Mouse (Mus musculus) megakaryocyte-erythroid progenitor cell, adult 5-6 weeks (primary cell): Measurements from ENCODE around the gene Olfr323. TPM values are rescaled to one million over a fixed set of nuclear protein-coding genes. Genes with fewer than 3 reads are reported as not detected.

Experiments
- ATAC-seq: replicated peaks from 2 replicates; pipeline ENCODE4 v1.8.0; 2016; ENCODE audit warnings: mild to moderate bottlenecking, inconsistent platforms; ENCODE audit not compliant: severe bottlenecking, poor library complexity, low FRiP score, low TSS enrichment
- total RNA-seq, 2 experiments: library from RNA; stranded (forward) in 1 of 2; stranded (reverse) in 1 of 2; fragments of 200-1000, 215-1000 nt in 1 of 2; fragments of >200 nt in 1 of 2; fragmentation: Nextera tagmentation in 1 of 2; gene quantifications; 2 replicates each; pipeline ENCODE4 v1.2.3; 2014 to 2017

Gene Olfr323
- total RNA-seq, 2 experiments from 2014 or later, result not detected

DNA sequence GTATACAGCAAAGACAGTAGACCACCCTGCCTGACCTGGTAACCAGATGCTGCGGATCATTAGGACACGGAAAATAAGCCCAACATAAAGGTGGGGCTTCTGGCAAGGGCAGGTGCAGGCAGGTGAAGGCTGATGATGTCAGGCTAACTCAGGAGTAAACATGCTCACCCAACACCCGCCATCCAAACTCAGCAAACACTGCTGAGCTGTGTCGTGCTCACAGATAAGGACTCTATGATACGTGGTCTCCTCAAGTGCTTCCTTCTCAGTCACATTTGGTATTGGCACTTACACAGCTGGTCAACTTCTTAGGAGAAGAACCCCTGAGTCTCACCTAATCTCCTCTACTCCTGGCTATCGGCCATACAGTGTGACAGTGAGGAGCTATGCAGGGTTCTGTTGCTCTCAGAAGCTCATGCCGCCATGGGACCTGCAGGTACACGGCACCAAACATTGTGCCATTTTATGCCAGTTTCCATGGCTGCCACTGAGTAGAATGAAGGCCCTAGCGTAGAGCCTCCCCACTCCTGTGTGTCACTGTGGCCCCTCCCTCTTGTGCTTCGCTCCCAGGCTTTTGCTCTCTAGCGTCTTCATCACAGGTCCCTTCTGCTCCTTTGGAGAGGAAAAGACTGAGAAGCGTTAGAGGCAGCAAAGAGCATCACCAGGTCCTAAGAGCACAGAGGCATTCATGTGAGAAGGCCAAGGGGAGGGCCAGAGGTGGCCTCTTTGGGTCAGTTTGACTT is 24.0 kb downstream of the Olfr323 start:
- no peak for ATAC-seq

DNA sequence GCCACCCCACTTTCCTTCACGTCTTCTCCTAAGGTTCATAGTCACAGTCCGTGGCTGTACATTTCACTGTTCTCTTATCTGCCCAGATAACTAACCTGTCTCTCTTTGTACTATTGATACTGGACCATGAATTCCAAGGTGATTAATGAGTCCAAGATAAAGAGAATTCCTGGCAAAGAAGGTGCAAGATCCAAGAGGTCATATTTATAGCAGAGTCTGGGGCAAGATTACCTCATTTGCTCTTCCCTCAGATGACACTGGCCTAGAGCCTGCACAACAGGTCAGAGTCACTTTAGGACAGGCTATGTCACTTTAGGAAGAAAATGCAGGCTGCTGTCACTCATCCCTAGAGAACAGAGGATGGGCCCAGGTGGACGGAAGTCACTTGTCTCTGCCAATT is 25.1 kb downstream of the Olfr323 start:
- no peak for ATAC-seq

DNA sequence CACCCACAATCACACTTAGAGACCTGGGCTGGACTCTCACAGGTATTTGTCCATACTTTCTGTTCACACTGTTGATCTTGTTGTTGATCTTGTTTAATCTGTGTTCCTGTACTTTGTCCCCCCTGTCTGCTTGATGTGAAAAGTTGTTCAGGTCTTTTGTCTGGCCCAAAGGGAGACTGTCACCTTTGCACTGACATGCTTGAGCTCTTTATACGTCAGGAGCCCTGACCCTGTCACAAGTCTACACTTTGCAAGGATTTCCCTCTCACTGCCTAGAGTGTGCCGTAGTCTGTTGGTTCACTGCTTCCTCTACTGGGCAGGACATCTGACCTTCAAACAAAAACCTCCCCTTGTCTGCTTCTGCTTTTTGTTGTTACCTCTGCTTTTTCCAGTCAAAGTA is 25.6 kb downstream of the Olfr323 start:
- no peak for ATAC-seq

DNA sequence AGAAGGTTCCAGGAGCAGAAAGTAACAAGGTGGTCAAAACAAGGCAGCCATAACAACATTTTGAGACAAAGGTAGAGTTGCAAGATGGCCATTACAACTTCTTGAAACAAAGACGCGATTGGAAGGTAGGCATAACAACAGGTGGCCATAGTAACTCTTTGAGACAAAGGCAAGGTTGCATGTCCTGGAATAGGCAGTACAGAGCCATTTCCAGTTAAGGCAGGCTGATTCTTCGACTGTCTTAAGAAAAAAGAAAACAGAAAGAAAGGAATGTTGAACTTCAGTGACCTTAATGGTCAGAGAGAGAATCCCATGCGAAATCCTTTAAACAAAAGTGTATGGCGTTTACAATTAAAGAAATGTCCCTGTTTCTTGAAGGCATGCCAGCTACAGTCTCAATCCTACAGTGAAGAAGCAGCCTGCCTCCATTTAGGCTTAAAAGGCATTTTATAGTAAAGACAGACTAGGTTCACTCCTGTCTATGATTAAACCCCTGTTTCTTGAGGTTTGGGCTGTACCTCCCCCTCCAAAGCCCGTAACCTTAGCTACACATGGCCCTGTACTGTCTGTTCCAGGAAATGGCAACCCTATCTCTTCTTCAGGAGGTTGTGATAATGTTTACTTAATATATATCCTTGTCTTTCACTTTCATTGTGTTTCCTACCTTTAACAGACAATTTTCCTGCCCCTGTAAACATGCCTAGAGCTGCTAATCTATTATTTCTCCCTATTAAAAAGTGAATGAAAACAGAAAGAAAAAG is 27.3 kb downstream of the Olfr323 start:
- 0 out of 2 replicates have a peak, but pooled peaks have one; percentile 50 for ATAC-seq

DNA sequence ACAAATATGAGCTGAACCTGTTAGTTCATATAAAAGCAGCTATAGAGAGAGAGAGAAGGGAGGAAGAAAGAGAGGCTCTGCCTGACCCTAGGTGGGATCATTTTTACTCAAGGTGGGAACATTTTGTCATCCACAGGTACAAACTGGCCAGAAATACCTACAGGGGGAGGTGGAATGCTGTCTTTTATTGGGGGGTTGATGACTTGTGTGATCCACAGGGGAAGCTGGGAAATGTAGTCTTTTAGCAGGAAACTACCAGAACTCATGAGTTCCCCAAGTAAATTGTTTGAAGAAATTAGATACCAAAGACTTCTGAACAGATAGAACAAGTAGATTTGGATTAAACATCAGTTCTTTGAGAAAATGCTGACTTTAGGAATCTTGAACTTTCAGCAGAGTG is 28.2 kb downstream of the Olfr323 start:
- ATAC-seq, result no peak

DNA sequence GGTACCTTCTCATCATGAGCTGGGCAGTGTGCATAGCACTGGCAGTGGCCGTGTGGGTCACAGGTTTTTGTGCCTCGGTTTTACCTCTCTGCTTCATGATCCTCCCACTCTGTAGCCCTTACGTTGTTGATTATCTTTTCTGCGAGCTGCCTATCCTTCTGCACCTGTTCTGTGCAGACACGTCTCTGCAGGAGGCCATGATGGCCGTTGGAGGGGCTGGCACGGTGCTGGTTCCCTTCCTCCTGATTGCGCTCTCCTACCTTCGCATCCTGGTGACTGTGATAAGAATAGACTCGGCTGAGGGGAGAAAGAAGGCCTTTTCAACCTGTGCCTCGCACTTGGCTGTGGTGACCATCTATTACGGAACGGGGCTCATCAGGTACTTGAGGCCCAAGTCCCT is 32.5 kb downstream of the Olfr323 start:
- no peak for ATAC-seq

DNA sequence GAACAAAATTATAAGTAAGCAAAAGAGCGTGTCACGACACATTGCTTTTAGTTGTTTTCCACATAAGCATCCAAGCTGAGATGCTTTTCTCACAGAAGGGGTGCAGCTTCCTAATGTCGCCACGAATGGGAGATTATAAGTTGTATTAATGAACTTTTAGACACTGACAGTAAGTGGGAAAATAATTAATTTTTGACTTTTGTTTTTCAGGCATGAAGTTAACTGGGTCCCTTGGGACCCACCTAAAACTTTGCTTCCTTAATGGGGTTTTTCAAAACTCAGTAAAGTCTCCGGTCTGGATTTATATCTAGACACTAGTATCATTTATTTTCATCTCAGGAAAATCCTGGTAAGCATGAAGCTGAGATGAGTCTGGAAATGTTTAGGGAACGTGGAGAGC is 35.5 kb downstream of the Olfr323 start, which contains the start of gene Olfr324:
Gene Olfr324 (plus strand): TSS at position 301 of the 400 bp plus-strand sequence.
- no peak for ATAC-seq

DNA sequence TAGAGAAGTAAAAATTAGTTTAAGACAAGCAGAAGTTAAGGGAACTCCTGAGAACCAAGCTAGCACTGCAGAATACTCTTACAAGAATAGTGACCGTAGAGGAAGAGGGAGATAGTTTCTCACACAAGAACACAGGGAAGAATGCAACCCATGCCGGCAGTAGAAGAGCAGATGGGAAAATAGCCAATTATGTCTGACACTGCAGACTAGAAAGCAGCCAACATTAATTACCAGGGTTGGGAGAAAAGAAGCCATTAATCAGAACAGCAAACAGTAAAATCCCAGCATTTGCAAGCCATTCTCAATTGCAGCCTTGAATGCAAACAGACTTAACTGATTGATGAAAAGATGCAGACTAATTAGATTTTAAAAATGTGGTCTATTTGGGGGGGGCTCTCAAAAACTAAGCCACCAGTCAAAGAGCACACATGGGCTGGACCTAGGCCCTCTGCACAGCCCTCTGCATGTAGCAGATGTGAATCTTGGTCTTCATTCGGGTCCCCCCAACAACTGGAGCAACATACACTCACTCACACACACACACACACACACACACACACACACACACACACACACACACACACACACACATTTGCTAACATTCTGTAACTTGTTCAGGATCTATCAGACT is 41.6 kb downstream of the Olfr323 start:
- ATAC-seq, result no peak

DNA sequence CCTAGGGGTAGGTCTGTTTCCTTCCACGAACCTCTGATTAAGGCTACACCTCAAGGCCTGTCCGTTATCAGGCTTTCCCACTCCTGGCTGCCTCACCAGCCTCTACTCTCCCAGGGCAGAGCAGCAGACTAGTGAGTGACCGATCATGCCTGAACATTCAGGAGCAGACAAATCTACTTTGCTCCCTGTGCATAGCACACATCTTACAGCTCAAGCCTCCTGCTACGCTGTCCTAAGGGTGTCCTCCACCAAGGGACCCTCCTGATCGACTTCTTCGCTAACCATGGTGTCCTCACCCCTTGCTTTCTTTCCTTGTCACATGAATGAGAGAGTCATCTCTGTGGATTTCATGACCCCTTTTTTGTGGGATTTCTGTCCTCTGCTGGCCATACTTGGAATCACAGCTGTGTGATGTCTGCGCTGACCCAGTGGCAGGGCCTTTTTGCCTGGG is 42.4 kb downstream of the Olfr323 start:
- ATAC-seq, result peak; percentile 99

DNA sequence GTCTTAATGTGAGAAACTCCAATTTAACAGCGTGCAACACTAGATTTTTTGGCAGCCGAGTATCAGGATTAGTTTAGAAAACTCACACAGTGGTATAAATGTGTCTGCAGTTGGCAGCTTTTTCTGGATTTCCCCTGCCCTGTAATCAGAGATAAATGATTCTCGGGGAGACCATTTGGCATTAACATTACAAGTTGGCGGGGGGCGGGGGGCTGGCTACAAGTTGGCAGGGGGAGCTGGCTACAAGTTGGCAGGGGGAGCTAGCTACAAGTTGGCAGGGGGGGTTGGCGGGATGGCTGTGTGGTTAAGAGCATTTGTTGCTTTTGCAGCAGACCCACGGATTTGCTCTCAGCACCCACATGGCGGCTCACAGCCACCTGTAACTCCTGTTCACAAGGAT is 51.7 kb downstream of the Olfr323 start:
- ATAC-seq, result no peak

DNA sequence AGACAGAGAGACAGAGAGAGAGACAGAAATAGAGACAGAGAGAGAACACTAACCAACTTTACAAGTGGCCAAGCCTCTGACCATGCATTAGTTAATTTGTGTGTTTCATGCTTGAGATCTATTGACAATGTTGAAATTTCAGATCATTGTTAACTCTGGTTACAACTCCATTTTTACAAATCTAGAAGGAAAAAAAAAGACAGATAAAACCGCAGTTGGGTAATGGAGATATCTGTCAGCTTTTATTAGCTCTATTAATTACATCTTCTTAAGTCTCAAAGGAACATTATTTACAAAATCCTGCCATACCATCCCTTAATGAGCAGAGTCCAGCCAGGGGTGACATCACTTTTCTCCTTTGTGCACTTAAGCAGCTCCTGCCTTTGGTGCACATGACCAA is 52.9 kb downstream of the Olfr323 start, which contains the start of gene Olfr325:
Gene Olfr325 (plus strand): TSS at position 301 of the 400 bp plus-strand sequence.
- ATAC-seq, result no peak

Other genes starting within 250 kb of the Olfr323 start
- gene 1810065E05Rik, start 209.4 kb downstream of the Olfr323 start, total RNA-seq (2014; fragmentation: Nextera tagmentation), result not detected in 2 replicates
- not detected in 2 replicates for gene 1810065E05Rik, start 209.4 kb downstream of the Olfr323 start, total RNA-seq (2017)
- gene Gm12253, start 197.9 kb downstream of the Olfr323 start, total RNA-seq (2014; fragmentation: Nextera tagmentation), result not detected in 2 replicates
- not detected in 2 replicates for gene Gm12253, start 197.9 kb downstream of the Olfr323 start, total RNA-seq (2017)
- not detected in 2 replicates for gene Lypd9, start 177.6 kb downstream of the Olfr323 start, total RNA-seq (2014; fragmentation: Nextera tagmentation)
- gene Lypd9, start 177.6 kb downstream of the Olfr323 start, total RNA-seq (2017), result not detected in 2 replicates
- not detected in 2 replicates for gene Olfr30, start 168.2 kb downstream of the Olfr323 start, total RNA-seq (2014; fragmentation: Nextera tagmentation)
- gene Olfr30, start 168.2 kb downstream of the Olfr323 start, total RNA-seq (2017), result not detected in 2 replicates
- not detected in 2 replicates for gene Olfr332, start 137.9 kb downstream of the Olfr323 start, total RNA-seq (2014; fragmentation: Nextera tagmentation)
- gene Olfr332, start 137.9 kb downstream of the Olfr323 start, total RNA-seq (2017), result not detected in 2 replicates
- gene Olfr331, start 127.9 kb downstream of the Olfr323 start, total RNA-seq (2014; fragmentation: Nextera tagmentation), result not detected in 2 replicates
- not detected in 2 replicates for gene Olfr331, start 127.9 kb downstream of the Olfr323 start, total RNA-seq (2017)
- not detected in 2 replicates for gene Olfr330, start 95.7 kb downstream of the Olfr323 start, total RNA-seq (2014; fragmentation: Nextera tagmentation)
- not detected in 2 replicates for gene Olfr330, start 95.7 kb downstream of the Olfr323 start, total RNA-seq (2017)
- not detected in 2 replicates for gene Olfr329-ps, start 84.1 kb downstream of the Olfr323 start, total RNA-seq (2014; fragmentation: Nextera tagmentation)
- gene Olfr329-ps, start 84.1 kb downstream of the Olfr323 start, total RNA-seq (2017), result not detected in 2 replicates
- not detected in 2 replicates for gene Olfr328, start 74.9 kb downstream of the Olfr323 start, total RNA-seq (2014; fragmentation: Nextera tagmentation)
- gene Olfr328, start 74.9 kb downstream of the Olfr323 start, total RNA-seq (2017), result not detected in 2 replicates
- gene Olfr224, start 59.9 kb downstream of the Olfr323 start, total RNA-seq (2014; fragmentation: Nextera tagmentation), result not detected in 2 replicates
- not detected in 2 replicates for gene Olfr224, start 59.9 kb downstream of the Olfr323 start, total RNA-seq (2017)
- not detected in 2 replicates for gene Olfr325, start 52.8 kb downstream of the Olfr323 start, total RNA-seq (2014; fragmentation: Nextera tagmentation)
- not detected in 2 replicates for gene Olfr325, start 52.8 kb downstream of the Olfr323 start, total RNA-seq (2017)
- not detected in 2 replicates for gene Olfr324, start 35.4 kb downstream of the Olfr323 start, total RNA-seq (2014; fragmentation: Nextera tagmentation)
- gene Olfr324, start 35.4 kb downstream of the Olfr323 start, total RNA-seq (2017), result not detected in 2 replicates
- not detected in 2 replicates for gene 2210407C18Rik, start 14.4 kb downstream of the Olfr323 start, total RNA-seq (2014; fragmentation: Nextera tagmentation)
- not detected in 2 replicates for gene 2210407C18Rik, start 14.4 kb downstream of the Olfr323 start, total RNA-seq (2017)
- gene Trim58, start 10.0 kb upstream of the Olfr323 start, total RNA-seq (2014; fragmentation: Nextera tagmentation), result 10.9 and 13.2 TPM in 2 replicates
- 5.3 and 8.0 TPM in 2 replicates for gene Trim58, start 10.0 kb upstream of the Olfr323 start, total RNA-seq (2017)
- not detected in 2 replicates for gene Olfr322, start 28.3 kb upstream of the Olfr323 start, total RNA-seq (2014; fragmentation: Nextera tagmentation)
- gene Olfr322, start 28.3 kb upstream of the Olfr323 start, total RNA-seq (2017), result 0.15 TPM in 1 of 2 replicates, not detected in the other
- not detected in 2 replicates for gene Olfr320, start 50.6 kb upstream of the Olfr323 start, total RNA-seq (2014; fragmentation: Nextera tagmentation)
- not detected in 2 replicates for gene Olfr320, start 50.6 kb upstream of the Olfr323 start, total RNA-seq (2017)
- not detected in 2 replicates for gene Olfr319, start 68.7 kb upstream of the Olfr323 start, total RNA-seq (2014; fragmentation: Nextera tagmentation)
- gene Olfr319, start 68.7 kb upstream of the Olfr323 start, total RNA-seq (2017), result not detected in 2 replicates
- gene Olfr318, start 93.5 kb upstream of the Olfr323 start, total RNA-seq (2014; fragmentation: Nextera tagmentation), result not detected in 2 replicates
- gene Olfr318, start 93.5 kb upstream of the Olfr323 start, total RNA-seq (2017), result not detected in 2 replicates
- gene Olfr317, start 108.7 kb upstream of the Olfr323 start, total RNA-seq (2014; fragmentation: Nextera tagmentation), result not detected in 2 replicates
- gene Olfr317, start 108.7 kb upstream of the Olfr323 start, total RNA-seq (2017), result not detected in 2 replicates
- not detected in 2 replicates for gene Olfr316, start 122.2 kb upstream of the Olfr323 start, total RNA-seq (2014; fragmentation: Nextera tagmentation)
- gene Olfr316, start 122.2 kb upstream of the Olfr323 start, total RNA-seq (2017), result not detected in 2 replicates
- gene Olfr315, start 142.7 kb upstream of the Olfr323 start, total RNA-seq (2014; fragmentation: Nextera tagmentation), result not detected in 2 replicates
- not detected in 2 replicates for gene Olfr315, start 142.7 kb upstream of the Olfr323 start, total RNA-seq (2017)
- gene Olfr314, start 152.5 kb upstream of the Olfr323 start, total RNA-seq (2014; fragmentation: Nextera tagmentation), result not detected in 2 replicates
- not detected in 2 replicates for gene Olfr314, start 152.5 kb upstream of the Olfr323 start, total RNA-seq (2017)
- not detected in 2 replicates for gene Fam183b, start 171.5 kb upstream of the Olfr323 start, total RNA-seq (2014; fragmentation: Nextera tagmentation)
- gene Fam183b, start 171.5 kb upstream of the Olfr323 start, total RNA-seq (2017), result not detected in 2 replicates
- not detected in 2 replicates for gene Olfr313, start 184.5 kb upstream of the Olfr323 start, total RNA-seq (2014; fragmentation: Nextera tagmentation)
- not detected in 2 replicates for gene Olfr313, start 184.5 kb upstream of the Olfr323 start, total RNA-seq (2017)
- not detected in 2 replicates for gene Olfr312, start 198.7 kb upstream of the Olfr323 start, total RNA-seq (2014; fragmentation: Nextera tagmentation)
- gene Olfr312, start 198.7 kb upstream of the Olfr323 start, total RNA-seq (2017), result not detected in 2 replicates
- not detected in 2 replicates for gene Olfr311, start 208.8 kb upstream of the Olfr323 start, total RNA-seq (2014; fragmentation: Nextera tagmentation)
- not detected in 2 replicates for gene Olfr311, start 208.8 kb upstream of the Olfr323 start, total RNA-seq (2017)
- 3.4 and 6.6 TPM in 2 replicates for gene Gm12258, start 216.7 kb upstream of the Olfr323 start, total RNA-seq (2014; fragmentation: Nextera tagmentation)
- 0.75 and 7.4 TPM in 2 replicates for gene Gm12258, start 216.7 kb upstream of the Olfr323 start, total RNA-seq (2017)
- 4.5 and 7.1 TPM in 2 replicates for gene 2810021J22Rik, start 236.7 kb upstream of the Olfr323 start, total RNA-seq (2014; fragmentation: Nextera tagmentation)
- 3.5 and 4.9 TPM in 2 replicates for gene 2810021J22Rik, start 236.7 kb upstream of the Olfr323 start, total RNA-seq (2017)